Mouse (Mus musculus): ENCODE results near the gene Smco2.
"Not testable (repeated sequence)": the region's sequence is repeated elsewhere in the genome, so short reads cannot be mapped to it uniquely, and the experiment has no call there.

Smco2 gene

DNA sequence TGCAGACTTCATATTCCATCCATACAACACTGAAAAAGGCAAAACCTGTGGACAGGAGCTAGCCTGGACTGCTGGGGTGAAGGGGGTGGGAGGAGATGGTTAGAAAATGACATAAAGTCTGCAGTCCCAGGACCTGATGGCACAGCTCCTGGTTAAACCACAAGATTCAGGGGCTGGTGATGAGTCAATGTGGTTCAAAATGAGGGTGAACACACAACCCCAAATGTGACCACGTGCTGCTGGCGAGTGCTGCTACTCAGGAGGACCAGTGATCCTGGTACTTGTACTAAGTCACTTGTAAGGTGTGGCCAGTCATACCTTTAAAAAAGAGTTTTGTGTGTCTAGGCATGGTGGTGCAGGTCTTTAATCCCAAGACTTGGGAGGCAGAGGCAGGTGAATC, 13.2 kb downstream of the Smco2 start:
- DNase-seq = no peak

DNA sequence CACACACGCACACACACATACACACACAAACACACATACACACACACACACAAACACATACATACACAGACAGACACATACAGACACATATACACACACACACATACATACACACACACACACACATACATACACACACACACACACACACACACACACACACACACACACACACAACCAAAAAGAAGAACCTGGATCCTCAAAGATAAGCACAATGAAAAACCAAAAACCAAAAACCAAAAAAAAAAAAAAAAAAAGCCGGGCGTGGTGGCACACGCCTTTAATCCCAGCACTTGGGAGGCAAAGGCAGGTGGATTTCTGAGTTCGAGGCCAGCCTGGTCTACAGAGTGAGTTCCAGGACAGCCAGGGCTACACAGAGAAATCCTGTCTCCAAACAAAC, 14.5 kb downstream of the Smco2 start:
- not testable (repeated sequence) for DNase-seq

DNA sequence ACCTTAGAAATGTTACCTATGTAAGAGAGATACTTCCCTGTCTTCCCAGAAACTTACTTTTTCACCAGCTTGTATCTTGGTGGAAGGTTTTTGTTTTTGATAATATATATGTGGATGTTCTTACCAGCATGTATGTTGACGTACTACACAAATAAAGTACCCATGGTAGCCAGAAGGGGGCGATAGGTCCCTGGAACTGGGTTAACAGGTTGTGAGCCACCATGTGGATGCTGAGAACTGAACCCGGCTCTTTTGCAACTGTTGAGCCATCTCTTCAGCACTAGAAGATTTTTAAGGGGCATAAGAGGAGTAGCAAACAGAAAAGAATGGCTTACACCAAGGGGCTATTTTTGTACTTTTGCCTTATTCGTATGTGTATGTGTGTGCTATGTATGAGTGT, 15.8 kb downstream of the Smco2 start:
- no peak for DNase-seq

DNA sequence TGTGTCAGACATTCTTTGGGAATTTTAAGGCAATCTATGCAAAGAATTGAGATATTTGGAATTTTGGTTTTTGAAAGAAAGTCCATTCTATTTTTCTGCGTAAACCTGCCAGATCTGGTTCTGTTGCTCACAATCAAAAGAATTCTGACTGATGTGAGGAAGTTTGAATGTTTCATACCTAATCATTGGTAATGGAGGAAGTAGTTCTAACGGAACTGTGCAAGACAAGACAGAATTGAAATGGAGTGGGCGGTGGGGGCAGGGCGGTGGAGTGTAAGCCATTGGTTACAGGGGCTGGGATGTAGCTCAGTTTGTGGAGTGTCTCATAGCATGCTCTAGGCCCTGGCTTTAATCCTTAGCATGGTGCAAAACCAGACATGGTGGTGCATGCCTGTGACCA, 22.1 kb downstream of the Smco2 start:
- DNase-seq = no peak

DNA sequence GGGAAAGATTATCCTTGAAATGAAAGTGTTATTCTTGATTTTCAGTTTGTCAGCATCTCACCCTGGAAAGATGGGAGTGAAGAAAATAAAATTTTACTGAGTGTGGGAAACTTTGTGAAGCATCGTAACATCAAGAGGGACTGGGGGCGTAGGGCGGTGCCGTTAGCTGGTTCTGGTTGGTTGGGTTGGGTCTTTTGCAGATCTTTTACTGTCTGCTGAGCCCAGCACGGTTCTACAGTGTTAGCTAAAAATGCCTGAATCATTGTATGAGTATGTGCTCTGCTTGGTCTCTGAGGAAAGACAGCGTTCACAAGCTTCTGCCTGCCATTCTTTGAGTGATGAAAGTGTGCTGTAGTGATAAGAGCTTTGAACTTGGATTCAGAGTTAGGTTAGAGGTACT, 24.5 kb downstream of the Smco2 start:
- DNase-seq = no peak

DNA sequence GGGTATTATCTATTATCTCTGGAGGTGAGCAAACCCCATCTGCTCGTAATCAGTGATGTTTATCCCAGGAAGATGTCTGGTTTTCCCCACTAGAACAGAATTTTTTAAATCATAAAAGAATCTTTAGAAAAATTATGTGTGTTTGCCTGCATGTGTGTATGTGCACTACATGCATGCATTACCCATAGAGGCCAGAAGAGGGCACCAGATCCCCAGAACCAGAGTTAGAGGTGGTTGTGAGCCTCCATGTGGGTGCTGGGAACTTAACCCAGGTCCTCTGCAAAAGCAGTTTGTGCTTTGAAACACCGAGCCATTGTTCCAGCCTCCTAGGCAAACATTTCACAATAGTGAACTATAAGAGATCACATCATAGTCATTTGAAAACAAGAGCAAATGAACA, 26.9 kb downstream of the Smco2 start:
- DNase-seq = no peak

DNA sequence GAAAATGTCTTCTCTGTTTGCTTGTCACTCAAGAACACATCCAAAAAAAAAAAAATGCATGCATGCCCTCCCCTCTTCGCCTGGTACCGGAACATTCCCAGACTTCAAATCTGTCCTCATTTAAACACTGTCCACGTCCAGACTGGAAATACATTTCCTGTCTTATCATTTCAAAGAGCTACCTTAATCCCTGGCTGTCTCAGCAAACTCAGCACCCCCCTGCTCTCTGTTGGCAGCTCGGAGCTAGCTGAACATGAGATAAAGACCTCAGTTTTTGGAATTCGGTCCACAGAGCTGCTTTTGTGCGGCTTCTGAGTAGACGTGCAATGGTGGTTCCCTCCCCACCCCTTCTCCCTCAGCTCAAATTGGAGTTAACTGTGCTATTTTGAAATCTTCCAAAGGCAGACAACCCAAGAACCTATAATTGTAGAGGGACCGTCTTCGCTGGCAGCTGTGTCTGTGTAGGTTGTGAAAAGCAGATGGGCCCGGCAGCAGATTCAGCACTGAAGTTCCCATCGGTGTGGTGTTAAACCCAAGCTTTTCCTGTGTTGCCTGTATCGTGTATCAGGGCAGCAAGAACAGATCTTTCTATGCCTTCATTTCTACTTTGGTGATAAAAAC, 27.6 kb downstream of the Smco2 start:
- no peak for DNase-seq

DNA sequence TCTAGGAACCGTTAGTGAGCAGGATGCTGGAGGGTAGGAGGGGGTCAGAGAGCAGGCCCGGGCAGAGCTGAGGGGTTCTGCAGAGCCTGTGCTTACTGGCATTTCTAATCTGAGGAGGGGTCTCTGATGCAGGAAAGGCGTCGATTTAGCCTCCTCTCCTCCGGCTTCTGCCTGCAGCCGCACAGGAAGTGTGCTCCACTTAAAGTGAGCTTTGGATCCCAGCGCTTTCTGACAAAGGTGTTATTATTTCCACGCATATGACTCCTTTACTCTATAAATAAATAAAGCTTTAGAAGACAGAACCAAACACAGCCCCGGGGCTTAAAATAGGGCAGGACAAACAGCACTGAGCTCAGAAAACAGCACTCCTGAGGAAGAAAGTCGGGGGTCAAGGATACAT, 29.0 kb downstream of the Smco2 start:
- no peak for DNase-seq

DNA sequence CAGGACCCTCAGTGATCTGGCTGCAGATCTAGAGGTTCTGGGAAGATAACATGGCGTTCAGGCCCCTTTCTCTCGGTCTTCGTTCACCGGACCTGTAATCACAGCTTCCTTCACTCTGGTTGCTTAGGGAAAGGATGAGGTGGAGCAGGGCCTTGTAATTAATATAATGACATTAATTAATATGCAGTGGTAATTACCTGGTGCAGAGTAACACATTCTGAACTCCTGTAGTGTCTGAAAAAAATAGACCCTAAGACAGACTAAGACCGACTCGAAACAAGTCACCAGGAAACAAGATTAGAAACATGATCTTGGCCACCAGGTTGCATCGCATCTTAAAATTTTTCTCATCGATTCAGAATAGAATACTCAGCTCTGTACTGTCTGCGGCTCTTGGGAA, 30.0 kb downstream of the Smco2 start:
- no peak for DNase-seq

DNA sequence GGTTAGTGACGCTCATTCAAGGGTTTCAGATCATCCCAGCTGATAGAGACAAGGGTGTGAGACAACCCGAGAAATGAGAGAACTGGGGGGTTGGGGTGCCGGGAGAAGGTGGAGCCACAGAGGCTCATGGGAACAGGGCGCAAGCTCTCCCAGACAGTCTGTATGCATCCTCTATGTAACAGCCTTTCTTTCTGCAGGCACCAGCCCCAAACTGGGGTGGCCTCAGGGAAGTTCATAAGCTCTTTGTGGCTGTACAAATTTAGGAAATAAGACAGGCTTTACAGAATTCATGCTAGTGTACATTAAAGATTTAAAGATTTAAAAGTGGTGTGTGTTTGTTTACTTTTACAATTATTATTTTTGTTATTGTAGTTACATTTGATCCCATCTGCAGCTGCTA, 30.4 kb downstream of the Smco2 start:
- DNase-seq = no peak

DNA sequence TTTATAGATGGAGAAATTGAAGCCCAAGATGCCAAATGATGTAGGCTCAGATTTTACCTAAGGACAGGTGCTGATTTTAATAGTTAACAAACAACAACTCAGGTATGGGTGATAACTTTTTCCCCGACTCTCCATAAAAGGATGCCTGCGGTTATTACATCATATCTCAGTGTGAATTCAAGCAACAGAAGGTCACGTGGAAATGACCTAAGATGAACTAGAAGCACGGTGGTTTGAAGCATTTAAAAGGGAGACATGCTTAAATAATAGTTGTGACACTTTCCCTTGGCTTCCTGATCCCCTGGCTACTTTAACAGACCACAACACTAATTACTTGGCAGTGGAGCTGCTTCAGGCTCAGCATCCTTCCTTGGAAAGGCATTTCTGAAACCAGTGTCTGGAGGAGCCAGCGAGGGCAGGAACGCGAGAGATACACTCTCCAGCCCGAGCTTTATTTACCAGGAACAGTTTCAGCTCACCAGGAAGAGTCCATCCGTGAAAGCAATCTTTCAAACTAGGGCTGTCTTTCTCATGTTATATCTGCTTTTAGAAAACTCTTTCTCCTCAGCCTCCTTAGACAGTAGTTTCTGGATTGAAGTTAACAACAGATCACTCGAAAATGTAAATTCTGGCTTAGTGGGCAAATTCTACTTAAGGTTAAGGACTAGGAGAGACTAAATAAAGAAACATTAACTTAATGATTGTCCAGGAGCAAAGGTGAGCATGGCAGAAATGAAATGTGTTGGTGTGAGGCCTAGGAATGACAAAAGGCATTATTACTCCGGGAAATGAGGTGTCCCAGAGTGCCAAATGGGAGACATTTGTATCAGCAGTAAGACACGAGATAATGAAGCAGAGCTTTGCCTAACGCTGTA, 32.2 kb downstream of the Smco2 start:
- no peak for DNase-seq

DNA sequence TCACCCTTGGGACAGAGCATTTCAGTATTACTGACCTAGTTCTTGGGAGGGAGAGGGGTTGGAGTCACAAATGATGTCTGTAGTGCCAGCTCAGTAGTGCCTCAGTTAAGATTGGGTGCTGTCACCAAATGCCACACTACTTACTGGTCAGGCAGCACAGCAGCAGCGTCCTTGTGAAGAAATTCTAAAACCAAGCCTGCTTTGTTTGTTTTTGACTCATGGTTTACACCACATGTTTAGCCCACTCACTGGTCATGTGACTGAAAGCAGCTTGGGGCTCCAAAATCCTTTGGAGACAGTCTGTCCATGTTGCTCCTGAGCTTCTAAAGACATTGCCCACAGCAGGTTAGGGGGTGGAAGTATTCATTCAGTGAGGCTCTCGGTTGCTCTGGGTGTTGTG, 33.5 kb downstream of the Smco2 start:
- no peak for DNase-seq

DNA sequence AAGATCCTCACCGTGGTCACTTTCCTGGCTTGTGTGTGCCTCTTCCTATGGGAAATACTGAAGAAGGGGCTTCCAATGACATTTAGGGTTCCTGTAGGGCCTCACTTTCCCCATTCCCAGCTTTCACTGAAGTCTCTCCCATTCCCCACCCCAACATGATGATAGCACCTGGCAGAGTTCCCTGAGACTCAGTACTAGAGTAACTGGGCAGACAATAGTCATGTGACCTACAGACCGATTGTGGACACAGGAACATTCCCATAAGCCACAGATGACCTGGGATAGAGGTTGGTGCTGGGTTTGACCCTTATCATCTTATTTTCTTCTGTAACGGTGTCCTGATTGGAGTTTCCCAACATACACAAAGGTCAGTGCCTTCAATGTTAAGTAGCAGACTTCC, 34.3 kb downstream of the Smco2 start:
- no peak for DNase-seq

DNA sequence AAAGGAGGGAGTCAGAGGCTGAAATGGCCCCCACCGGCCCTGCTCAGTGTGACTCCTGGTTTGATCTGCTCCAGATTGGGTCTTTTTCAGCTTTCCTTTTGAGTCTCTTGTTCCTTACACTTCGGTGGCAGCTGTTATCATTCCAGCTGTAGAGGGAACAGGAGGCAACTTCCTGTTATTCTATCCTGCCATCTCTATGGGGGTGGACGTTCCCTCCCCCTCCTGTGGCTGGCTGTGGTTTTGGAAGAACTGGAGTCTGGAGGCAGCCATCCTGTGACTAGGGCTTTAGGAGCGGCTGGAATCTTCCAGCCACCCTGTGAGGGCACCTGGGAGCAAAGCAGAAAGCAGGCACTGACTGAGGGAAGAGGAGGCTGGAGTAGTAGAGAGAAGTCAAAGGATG, 34.9 kb downstream of the Smco2 start:
- DNase-seq = no peak

DNA sequence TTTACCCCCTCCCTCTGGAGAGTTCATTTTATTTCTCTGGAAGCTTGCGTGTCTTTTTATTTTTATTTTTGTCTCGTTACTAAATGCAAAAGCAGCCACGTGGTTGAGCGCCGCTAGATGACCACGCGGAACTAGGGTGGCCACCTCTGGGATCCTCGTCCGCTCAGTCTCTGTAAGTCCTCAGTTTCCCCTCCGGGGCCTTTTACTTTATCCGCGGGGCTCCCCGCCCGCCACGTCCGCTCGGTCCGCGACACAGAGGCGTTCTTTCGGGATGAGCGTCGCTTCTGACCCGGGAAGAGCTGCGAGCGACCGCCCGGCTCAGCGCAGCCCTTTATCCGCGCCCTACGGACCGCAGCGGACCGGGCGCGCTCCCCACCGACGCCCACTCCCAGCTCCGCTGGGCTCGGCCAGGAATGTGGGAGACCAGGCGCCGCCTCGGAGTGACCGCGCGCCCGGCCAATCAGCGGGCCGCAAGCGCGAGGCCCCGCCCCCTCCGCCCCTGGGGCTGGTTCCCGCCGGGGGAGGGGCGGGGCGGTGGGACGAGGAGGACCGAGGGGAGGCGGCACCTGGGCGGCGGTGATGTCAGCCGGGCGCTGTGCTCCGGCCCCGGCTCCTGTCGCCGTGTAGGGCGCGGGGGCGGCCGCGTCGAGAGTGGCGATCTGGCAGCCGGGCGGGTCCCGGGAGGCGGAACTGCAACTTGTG, 38.2 kb downstream of the Smco2 start, which contains the start of gene Ppfibp1:
Gene Ppfibp1, plus strand, starts transcription at position 530 of the 702 bp plus-strand sequence.
- DNase-seq = peak; percentile 81

DNA sequence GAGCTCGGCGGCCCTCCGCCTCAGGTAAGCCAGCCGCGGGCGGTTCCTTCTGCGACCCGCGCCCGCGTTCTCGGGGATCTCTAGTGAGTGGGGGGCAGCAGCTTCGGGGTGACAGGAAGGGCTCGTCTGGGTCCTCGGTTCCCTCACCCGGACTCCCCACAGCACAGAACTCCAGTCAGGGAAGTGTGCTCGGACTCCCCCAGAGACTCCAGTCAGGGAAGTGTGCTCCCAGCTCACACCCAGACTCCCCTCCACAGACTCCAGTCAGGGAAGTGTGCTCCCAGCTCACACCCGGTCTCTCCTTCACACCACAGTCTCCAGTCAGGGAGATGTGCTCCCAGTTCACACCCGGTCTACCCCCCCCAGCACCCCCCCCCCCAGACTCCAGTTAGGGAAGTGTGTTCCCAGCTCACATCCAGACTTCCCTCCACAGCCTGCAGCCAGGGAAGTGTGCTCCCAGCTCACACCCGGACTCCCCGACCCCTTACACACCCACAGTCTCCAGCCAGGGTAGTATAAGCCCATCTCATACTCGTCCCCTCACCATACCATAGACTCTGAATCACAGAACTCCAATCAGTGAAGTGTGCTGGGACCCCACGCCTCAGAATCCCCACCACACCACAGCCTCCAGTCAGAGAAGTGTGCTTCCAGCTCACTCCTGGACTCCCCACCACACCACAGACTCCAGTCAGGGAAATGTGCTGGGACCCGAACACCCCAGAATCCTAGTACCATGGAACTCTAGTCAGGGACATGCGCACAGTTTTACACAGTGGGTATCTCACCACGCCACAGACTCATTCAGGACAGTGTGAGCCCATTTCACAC, 39.0 kb downstream of the Smco2 start:
- no peak for DNase-seq

DNA sequence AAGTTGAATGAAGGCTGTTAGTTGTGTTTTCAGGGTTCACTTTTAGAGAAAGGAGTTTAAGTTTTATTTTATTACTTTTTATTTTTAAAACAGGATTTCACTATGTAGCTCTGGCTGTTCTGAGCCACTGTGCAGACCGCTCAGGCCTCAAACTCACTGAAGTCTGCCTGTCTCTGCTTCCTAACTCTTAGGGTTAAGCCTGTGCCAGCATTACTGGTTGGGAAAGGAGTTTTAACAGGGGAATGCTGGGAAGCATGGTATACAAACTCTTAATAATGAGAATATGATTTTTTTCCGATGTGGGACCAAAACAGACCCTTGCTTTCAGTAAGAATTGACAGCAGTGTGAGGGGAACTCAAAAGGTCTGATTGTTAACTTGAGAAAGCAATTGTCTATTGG, 40.3 kb downstream of the Smco2 start:
- no peak for DNase-seq

DNA sequence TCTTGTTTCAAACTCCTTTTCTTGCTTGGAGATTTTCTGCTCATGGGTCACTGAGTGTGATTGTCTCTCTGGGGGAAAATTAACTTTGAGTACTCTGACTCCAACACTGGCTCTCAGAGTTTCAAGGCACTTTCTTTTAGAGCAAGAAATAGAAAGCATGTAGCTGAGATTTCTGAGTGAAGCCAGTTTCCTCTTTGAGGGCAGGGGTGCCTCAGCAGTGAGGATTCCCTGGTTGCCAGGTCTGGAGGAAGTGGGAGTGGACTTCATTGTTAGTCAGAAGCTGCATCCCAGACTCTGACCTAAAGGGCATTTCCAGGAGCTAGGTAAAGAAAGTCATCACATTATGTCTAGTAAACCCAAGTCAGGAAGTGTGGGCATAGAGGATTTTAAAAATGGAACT, 40.7 kb downstream of the Smco2 start:
- DNase-seq = no peak

DNA sequence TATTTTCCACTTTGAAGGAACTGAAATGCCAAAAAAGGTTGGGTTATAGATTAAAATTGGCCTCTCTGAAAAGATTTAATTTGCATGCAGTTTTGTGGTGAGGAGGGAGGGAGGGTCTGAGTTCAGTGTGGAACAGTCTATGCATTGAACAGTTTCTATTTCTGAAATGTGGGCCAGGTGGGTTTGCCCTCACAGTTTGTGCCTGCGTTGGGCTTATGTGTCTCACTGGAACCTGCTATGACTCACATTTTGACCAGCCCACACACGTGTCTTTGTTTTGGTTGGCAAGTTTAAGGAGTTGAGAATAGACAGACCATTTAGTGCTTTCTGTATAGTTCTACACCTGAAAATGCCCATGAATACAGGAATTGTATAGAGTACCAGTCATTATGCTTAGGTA, 44.0 kb downstream of the Smco2 start:
- DNase-seq = no peak

DNA sequence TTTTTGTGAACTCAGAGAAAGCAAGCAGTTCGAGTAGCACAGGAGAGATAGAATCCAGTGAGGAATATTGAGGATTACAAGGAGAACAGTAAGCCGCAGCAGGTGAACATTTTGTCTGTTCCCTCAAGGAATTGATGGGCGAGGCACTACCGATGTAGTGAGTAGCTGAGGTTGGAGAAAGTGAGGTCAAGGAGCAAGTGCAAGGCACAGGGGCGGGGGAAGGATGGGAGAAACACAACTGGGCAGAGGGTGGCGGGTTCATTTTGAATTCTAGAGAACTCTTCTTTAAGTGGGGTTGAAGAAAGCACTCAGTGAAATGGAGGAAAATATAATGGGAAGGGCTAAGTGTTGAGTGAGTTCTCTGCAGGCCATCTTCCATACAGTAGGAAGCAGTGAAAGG, 48.8 kb downstream of the Smco2 start:
- no peak for DNase-seq

DNA sequence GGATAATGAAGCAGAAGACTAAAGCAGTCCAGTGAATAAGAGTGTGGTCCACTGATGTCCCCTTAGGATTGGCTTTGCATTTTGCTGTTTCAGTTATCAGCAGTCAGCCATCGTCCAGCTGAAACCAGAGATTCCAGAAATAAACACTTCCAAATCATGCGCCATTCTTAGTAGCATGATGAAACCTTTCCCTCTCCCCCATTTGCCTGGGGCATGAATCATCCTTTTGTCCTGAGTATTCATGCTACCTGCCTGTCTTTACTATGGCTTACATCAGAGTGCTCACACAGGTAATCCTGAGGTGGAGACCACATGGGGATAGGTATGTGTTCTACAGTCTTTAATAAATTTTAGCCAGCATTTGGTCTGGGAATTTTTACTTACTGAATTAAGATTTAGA, 49.7 kb downstream of the Smco2 start:
- no peak for DNase-seq

DNA sequence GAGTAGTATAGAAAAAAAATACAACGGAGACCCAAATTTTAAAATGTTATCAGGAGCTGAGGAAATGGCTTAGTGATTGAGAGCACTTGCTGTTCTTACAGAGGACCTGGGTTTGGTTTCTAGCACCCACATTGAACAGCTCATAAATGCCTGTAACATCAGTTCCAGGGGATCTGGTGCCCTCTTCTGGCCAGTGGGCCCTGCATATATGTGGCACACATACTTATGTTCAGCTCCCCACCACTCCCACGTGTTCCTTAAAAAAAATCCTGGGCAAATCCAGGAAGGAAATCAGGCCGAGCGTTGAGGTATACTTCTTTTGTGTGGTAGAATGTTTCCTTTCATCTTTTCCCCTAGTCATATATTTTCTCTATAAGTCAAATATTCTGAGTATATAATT, 52.0 kb downstream of the Smco2 start:
- DNase-seq = no peak

DNA sequence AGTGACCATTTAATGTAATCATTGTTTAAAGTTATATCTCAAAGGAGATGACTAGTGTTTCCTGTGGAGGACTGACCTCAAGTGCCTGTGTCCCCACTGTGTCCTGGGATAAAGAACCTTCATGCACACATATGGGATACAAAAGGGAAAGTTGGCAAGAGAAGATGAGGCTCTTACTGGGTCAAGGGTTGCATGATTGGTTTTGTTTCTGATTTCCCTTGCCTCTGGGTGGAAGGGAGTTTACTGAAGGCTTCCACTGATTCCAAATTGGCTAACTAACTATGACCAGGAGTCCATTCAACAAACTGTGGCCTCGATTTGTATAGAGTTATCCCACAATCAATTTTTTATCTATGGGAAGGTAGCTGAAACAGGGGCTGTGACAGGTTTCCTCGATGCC, 53.7 kb downstream of the Smco2 start:
- DNase-seq = no peak

Data from cerebellum, adult 11 months (tissue).